Mouse (Mus musculus): Measurements from ENCODE around the gene Lrrn3. TPM values are rescaled to one million over a fixed set of nuclear protein-coding genes. Genes with fewer than 3 reads are reported as not detected.

Lrrn3 gene
- 1 to 10 TPM; 1.5 to 5.4 TPM for polyA plus RNA-seq (2017; shearing (Covaris generic))

DNA sequence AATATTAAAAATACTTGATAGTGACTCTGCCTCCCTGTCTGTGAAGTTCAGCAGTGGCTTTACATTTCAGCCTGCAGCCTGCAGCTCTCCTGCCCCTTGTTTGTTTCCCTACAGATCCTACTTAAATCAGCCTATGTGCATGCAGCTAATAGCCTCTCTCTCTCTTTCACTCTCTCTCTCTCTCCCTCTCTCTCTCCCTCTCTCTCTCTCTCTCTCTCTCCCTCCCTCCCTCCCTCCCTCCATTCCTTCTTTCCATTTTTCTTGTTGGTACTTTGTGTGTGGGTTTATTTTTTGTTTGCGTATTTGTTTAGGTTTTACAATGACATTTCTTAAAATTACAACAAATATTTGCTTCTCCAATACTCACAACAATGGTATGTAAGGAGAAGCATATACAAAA is at the start of gene Lrrn3:
Gene Lrrn3, minus strand, starts transcription at position 101 of the 400 bp plus-strand sequence.

